Mouse (Mus musculus) left cerebral cortex, postnatal 25 days (tissue): ENCODE measurements around the gene Usp1. TPM values are rescaled to one million over a fixed set of nuclear protein-coding genes. Genes with fewer than 3 reads are reported as not detected.
A peak's percentile ranks its signal among the peaks of the same experiment; 100 is the strongest.
"Not testable (repeated sequence)": the region's sequence is repeated elsewhere in the genome, so short reads cannot be mapped to it uniquely, and the experiment has no call there.

Experiments used
- DNase-seq, 2 experiments: peaks; one replicate each; pipeline ENCODE4 v3.0.0; 2022; ENCODE audit warnings: low spot score in 2 of 2, mixed read lengths in 1 of 2
- intact Hi-C: fragments of 180-260 bp; cut with DNase I; formaldehyde crosslinking; loops from one replicate; pipeline ENCODE4 v1.15.1; 2025
- total RNA-seq, 2 experiments: library from RNA; stranded (reverse); gene quantifications; 2 replicates each; pipeline ENCODE4 v1.2.3; 2021

Gene Usp1
- total RNA-seq, 2 experiments from 2014 or later = 20.1 to 21.4 TPM

GRCm38 (mm10) chr4:98975741-98976140 is 52.1 kb downstream of the Usp1 start:
- peak in 1 of 2 experiments; percentile 14 for DNase-seq
- intact Hi-C loops = no loop called here

- intact Hi-C loops, DNase-seq: not testable (repeated sequence)
Measured at GRCm38 (mm10) chr4:98978288-98978687, 54.7 kb downstream of the Usp1 start.

DNA sequence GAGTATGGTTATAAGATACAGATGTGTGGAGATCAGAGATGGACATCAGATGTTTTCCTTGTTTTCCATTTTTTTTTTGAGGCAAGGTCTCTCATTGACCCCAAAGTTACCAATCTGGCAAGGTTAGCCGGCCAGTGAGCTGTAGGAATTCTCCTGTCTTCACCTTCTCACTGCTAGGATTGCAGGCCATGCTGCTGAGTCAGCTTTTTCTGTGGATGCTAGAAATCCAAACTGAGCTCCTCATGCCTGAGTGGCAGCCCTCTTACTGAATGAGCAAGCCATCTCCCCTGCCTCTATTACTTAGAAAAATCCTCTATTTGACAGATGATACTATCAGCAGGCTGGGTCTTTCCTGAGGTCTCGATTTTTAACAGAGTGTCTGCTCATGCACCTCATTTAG is 55.1 kb downstream of the Usp1 start:
- intact Hi-C loops = no loop called here
- DNase-seq = no peak

- DNase-seq, intact Hi-C loops: not testable (repeated sequence)
Measured at GRCm38 (mm10) chr4:98979976-98980375, 56.4 kb downstream of the Usp1 start.

- DNase-seq = no peak
- intact Hi-C loops = no loop called here
Measured at GRCm38 (mm10) chr4:98984701-98985100, 61.1 kb downstream of the Usp1 start.

Other genes with a start within 250 kb of the Usp1 start
- not detected for gene L1td1, start 197.1 kb upstream of the Usp1 start, total RNA-seq
- gene Kank4, start 106.3 kb upstream of the Usp1 start, total RNA-seq = 1 to 10 TPM; 2.4 to 2.7 TPM
- not detected for gene I0C0044D17Rik, start 100.0 kb upstream of the Usp1 start, total RNA-seq
- gene Angptl3, start 107.1 kb downstream of the Usp1 start, total RNA-seq = not detected
- gene Dock7, start 197.1 kb downstream of the Usp1 start, total RNA-seq = 10 to 100 TPM; 40.2 to 42.7 TPM